Mouse (Mus musculus) cortical plate, adult 2 months (tissue): Measurements from ENCODE around the gene Hsd17b2. TPM values are rescaled to one million over a fixed set of nuclear protein-coding genes. Genes with fewer than 3 reads are reported as not detected.

Experiments
- H3K27ac ChIP-seq: fragments of 200-500 bp; 2 replicates; pipeline ENCODE4 v1.5.1; 2012; ENCODE audit warnings: low read length, control low read depth, inconsistent platforms; ENCODE audit not compliant: insufficient read depth
- H3K4me1 ChIP-seq: fragments of 200-500 bp; 2 replicates; pipeline ENCODE4 v1.6.1; 2011; ENCODE audit warnings: low read length; ENCODE audit not compliant: control insufficient read depth, insufficient read depth
- H3K4me3 ChIP-seq: fragments of 200-500 bp; 2 replicates; pipeline ENCODE4 v1.5.1; 2011; ENCODE audit warnings: mild to moderate bottlenecking, low read length, control low read depth; ENCODE audit not compliant: insufficient read depth
- CTCF ChIP-seq: fragments of 200-500 bp; IDR thresholded peaks from 2 replicates; pipeline ENCODE4 v1.5.1; 2011; ENCODE audit warnings: mild to moderate bottlenecking, control low read depth, low read length; ENCODE audit not compliant: insufficient read depth; ENCODE audit errors: extremely low read depth
- POLR2A ChIP-seq: fragments of 200-500 bp; IDR thresholded peaks from 2 replicates; pipeline ENCODE4 v1.6.1; 2011; ENCODE audit warnings: mild to moderate bottlenecking, low read length, control low read depth; ENCODE audit not compliant: insufficient read depth; ENCODE audit errors: extremely low read depth
- polyA plus RNA-seq: library from polyadenylated mRNA; depleted of rRNA; stranded (reverse); fragments of >200 nt; gene quantifications from 2 replicates; pipeline ENCODE4 v1.2.3, GENCODE M21; 2012

The Hsd17b2 gene
- polyA plus RNA-seq, 1 experiment: 0.10 TPM

GRCm38 (mm10) chr8:117765947-117766346 is 64.2 kb downstream of the Hsd17b2 start:
- H3K4me3 ChIP-seq: no peak overlapping the region
- TF ChIP-seq CTCF: no peak
- no peak overlapping the region for H3K27ac ChIP-seq
- H3K4me1 ChIP-seq: no peaks in the 10 kb centered on the region

GRCm38 (mm10) chr8:117768971-117769370 is 67.3 kb downstream of the Hsd17b2 start:
- H3K4me1 ChIP-seq: no peaks in the 10 kb centered on the region
- no peak overlapping the region for H3K27ac ChIP-seq
- no peak overlapping the region for H3K4me3 ChIP-seq
- TF ChIP-seq CTCF: no peak
- TF ChIP-seq POLR2A: no peak

- no peak overlapping the region for H3K27ac ChIP-seq
- H3K4me3 ChIP-seq: no peak overlapping the region
- TF ChIP-seq CTCF (no peak), POLR2A (no peak)
- H3K4me1 ChIP-seq: no peaks in the 10 kb centered on the region
These were observed 69.6 kb downstream of the Hsd17b2 start for GRCm38 (mm10) chr8:117771115-117771836.

DNA sequence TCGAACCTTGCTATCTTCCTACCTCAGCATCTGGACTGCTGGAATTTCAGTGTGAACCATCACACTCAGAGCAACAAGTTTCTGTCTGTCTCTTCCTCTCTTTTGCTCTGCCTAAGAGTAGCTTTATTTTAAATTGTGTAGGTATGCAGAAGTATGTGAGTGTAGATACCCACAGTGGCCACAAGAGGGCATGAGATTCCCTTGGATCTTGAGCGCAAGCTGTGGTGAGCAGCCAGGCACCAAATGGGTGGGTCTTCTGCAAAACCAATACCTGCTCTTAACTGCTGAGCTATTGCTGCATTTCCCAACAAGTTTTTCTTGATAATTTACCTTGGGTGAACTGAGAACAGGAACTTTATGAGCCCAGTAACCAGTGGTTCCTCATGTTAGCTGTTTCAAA is 70.4 kb downstream of the Hsd17b2 start:
- no peaks in the 10 kb centered on the region for H3K4me1 ChIP-seq
- TF ChIP-seq POLR2A (no peak), CTCF (peak; percentile 56)
- no peak overlapping the region for H3K4me3 ChIP-seq

DNA sequence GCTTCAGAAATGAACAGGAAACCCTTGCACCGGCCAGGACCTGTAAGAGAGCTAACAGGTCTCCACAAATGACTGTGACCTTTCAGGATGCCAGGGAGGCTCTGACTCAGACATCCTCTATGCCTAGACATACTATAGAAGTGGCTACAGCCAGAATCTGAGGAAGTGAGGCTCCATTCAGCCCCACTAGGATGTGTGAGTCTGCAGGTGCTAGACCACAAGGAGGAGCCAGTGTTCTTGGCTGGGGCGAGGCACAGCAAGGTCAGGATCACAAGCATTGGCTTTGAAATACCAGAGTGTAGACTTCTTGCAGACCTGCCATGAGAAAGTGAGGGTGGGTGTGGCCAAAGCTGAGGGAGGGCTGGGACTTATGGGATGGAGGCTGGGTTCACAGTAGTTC is 70.9 kb downstream of the Hsd17b2 start:
- TF ChIP-seq POLR2A: no peak
- TF ChIP-seq CTCF: no peak
- no peaks in the 10 kb centered on the region for H3K4me1 ChIP-seq
- H3K4me3 ChIP-seq: no peak overlapping the region
- no peak overlapping the region for H3K27ac ChIP-seq

More for the DNA sequence above, 70.4 kb downstream of the Hsd17b2 start:
- H3K27ac ChIP-seq: no peak overlapping the region

DNA sequence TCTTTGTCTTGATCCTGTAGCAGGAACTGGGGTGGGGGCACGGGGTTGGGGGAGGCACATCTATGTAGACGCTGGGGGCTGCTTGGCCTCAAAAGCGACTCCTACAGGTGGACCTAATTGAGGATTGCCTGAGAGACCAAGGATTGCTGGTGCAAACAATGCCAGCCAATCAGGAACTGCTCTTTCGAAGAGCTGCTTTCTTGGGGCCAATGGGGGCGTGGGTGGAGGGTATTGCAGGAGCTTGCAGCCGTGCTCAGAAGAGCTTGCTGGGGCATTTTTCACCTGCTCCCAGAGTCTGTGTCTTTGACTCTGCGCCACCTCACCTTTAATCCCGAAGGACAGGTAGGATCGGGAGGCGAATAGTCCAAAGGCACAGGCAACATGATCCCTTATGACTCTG is 73.9 kb downstream of the Hsd17b2 start:
- Histone ChIP-seq H3K4me3 (no peak overlapping the region), H3K4me1 (no peaks in the 10 kb centered on the region; the same call in none of the 2 replicates), H3K27ac (no peak overlapping the region)
- TF ChIP-seq POLR2A (no peak), CTCF (no peak)

GRCm38 (mm10) chr8:117776075-117776474 is 74.4 kb downstream of the Hsd17b2 start:
- H3K27ac ChIP-seq: no peak overlapping the region
- no peak for TF ChIP-seq POLR2A
- TF ChIP-seq CTCF: no peak
- H3K4me1 ChIP-seq: no peaks in the 10 kb centered on the region; the same call in none of the 2 replicates
- no peak overlapping the region for H3K4me3 ChIP-seq

GRCm38 (mm10) chr8:117778531-117779322 is 77.0 kb downstream of the Hsd17b2 start:
- Histone ChIP-seq H3K27ac (no peak overlapping the region), H3K4me3 (no peak overlapping the region), H3K4me1 (no peaks in the 10 kb centered on the region; the same call in none of the 2 replicates)
- TF ChIP-seq POLR2A: no peak
- no peak for TF ChIP-seq CTCF

- Histone ChIP-seq H3K4me3 (no peak overlapping the region), H3K4me1 (no peaks in the 10 kb centered on the region; the same call in none of the 2 replicates), H3K27ac (no peak overlapping the region)
- TF ChIP-seq CTCF: no peak
- no peak for TF ChIP-seq POLR2A
These were observed 77.6 kb downstream of the Hsd17b2 start for GRCm38 (mm10) chr8:117779344-117779743.
